Mouse (Mus musculus) kidney, adult 2 months (tissue): ENCODE results near the gene Tbc1d16.

Source experiments
- CTCF ChIP-seq: fragments of 200-500 bp; conservative IDR thresholded peaks from 2 replicates; pipeline ENCODE4 v1.5.1; 2011; ENCODE audit warnings: low read depth, mild to moderate bottlenecking, control low read depth, low read length, moderate library complexity, mixed read lengths; ENCODE audit not compliant: insufficient read depth, insufficient read length
- POLR2A ChIP-seq: fragments of 200-500 bp; IDR thresholded peaks from one replicate; pipeline ENCODE4 v1.6.1; 2011; ENCODE audit warnings: low read depth, low read length, control low read depth

GRCm38 (mm10) chr11:119150442-119150841, 77.9 kb downstream of the Tbc1d16 start:
- TF ChIP-seq POLR2A, result no peak
- TF ChIP-seq CTCF, result no peak
